Mouse (Mus musculus): ENCODE results near the gene Gm49027.

DNA sequence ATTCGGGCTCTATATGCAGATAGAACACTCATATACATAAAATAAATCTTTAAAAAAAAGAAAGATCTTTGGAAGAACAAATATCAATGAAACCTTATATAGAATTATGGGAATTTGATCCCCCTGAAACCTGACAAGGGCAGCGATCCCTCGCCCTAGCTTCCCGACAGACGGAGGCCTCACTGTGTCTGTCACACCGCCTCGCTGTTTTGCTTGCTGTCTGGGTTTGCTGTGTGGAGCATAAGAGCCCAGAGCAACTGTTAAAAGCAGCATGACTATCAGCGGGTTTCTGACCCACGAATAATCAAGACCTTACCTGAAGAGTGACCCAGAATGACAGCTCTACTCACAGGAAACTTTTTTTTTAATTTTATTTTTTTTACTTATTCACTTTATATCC lies 4.6 kb downstream of the Gm49027 start:
- no peak for TF ChIP-seq CTCF (IDR thresholded peaks at IDR 0.05; ENCODE audit: control insufficient read depth, insufficient read depth, insufficient replicate concordance, low read depth, low read length)
- no peak for TF ChIP-seq POLR2A (IDR thresholded peaks at IDR 0.05; ENCODE audit: control insufficient read depth, low read depth, low read length)
